Mouse (Mus musculus) liver, embryonic 16.5 days (tissue): ENCODE data around the gene Zdhhc12. TPM values are rescaled to one million over a fixed set of nuclear protein-coding genes. Genes with fewer than 3 reads are reported as not detected.

ENCODE experiments used
- ATAC-seq: fragments of 200-750 bp; cut with Nextera tagmentation; 2 replicates; pipeline ENCODE4 v1.8.0; 2017; ENCODE audit warnings: low read depth, mild to moderate bottlenecking, moderate number of reproducible peaks, moderate library complexity
- H3K27ac ChIP-seq: fragments of 300-500 bp; sonication (generic); 2 replicates; pipeline ENCODE4 v1.5.1; 2014; ENCODE audit warnings: mild to moderate bottlenecking, low read length
- H3K27me3 ChIP-seq: fragments of 300-500 bp; sonication (generic); 2 replicates; pipeline ENCODE4 v1.6.1; 2014; ENCODE audit warnings: low read depth, low read length, mixed read lengths; ENCODE audit not compliant: control insufficient read depth, insufficient read depth
- H3K36me3 ChIP-seq: fragments of 300-500 bp; sonication (generic); 2 replicates; pipeline ENCODE4 v1.6.1; 2014; ENCODE audit warnings: mild to moderate bottlenecking; ENCODE audit not compliant: control insufficient read depth, insufficient read depth
- H3K4me1 ChIP-seq: fragments of 300-500 bp; sonication (generic); 2 replicates; pipeline ENCODE4 v1.6.1; 2014; ENCODE audit warnings: low read depth, low read length, mixed read lengths; ENCODE audit not compliant: control insufficient read depth
- H3K4me2 ChIP-seq: fragments of 300-500 bp; sonication (generic); 2 replicates; pipeline ENCODE4 v1.6.1; 2014; ENCODE audit warnings: low read depth, low read length, mixed read lengths
- H3K4me3 ChIP-seq: fragments of 300-500 bp; sonication (generic); 2 replicates; pipeline ENCODE4 v1.5.1; 2014; ENCODE audit warnings: low read depth, mild to moderate bottlenecking, low read length
- H3K9ac ChIP-seq: fragments of 300-500 bp; sonication (generic); 2 replicates; pipeline ENCODE4 v1.6.1; 2014; ENCODE audit warnings: low read depth, low read length
- H3K9me3 ChIP-seq: fragments of 300-500 bp; sonication (generic); replicated peaks from 2 replicates; pipeline ENCODE4 v1.6.1; 2016; ENCODE audit warnings: low read length; ENCODE audit not compliant: control insufficient read depth
- WGBS: fragments of 180-500 bp; shearing (Covaris S2); extraction: QIAGEN DNeasy Blood & Tissue Kit; methylation state at CpG from one replicate; pipeline ENCODE4 v1.1.7; 2014; ENCODE audit not compliant: insufficient replicate concordance; 5-methylcytosine and 5-hydroxymethylcytosine counted together
- polyA plus RNA-seq: library from polyadenylated mRNA; unstranded; fragments of >200 nt; fragmentation: Nextera tagmentation; extraction: Ambion mirVana; gene quantifications from 2 replicates; pipeline ENCODE4 v1.2.1, GENCODE M21; 2015

Zdhhc12 gene
- polyA plus RNA-seq, 1 experiment from 2014 or later = 18.7 TPM

DNA sequence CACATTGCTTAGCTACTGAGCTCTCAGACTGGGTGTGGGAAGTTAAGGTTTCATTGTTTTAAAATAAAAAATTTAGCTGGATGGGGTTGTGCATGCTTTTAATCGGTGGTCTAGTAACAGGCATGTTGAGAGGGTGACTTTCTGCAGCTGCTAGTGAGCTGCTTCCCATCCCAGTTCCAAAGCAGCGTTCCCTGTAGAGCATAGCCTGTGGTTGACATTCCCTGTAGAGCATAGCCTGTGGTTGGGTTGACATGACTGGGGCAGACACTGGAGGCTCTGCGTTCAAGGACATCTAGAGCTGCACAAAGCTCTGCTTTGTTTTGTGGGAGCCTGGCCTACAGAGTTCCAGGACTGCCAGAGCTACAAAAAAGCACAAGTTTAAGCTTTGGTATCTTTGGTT is 20.2 kb downstream of the Zdhhc12 start:
- ATAC-seq = no peak
- no peak overlapping the region for H3K4me2 ChIP-seq
- H3K9ac ChIP-seq = no peak overlapping the region
- peaks cover 19% of the 10 kb centered on the region for H3K36me3 ChIP-seq
- no peaks in the 10 kb centered on the region for H3K27me3 ChIP-seq
- H3K4me1 ChIP-seq = peaks cover 14% of the 10 kb centered on the region
- WGBS = 69% methylated on average over 3 of the region's 3 CpGs
- no peak overlapping the region for H3K4me3 ChIP-seq
- no peaks in the 10 kb centered on the region for H3K9me3 ChIP-seq
- H3K27ac ChIP-seq = no peak overlapping the region

DNA sequence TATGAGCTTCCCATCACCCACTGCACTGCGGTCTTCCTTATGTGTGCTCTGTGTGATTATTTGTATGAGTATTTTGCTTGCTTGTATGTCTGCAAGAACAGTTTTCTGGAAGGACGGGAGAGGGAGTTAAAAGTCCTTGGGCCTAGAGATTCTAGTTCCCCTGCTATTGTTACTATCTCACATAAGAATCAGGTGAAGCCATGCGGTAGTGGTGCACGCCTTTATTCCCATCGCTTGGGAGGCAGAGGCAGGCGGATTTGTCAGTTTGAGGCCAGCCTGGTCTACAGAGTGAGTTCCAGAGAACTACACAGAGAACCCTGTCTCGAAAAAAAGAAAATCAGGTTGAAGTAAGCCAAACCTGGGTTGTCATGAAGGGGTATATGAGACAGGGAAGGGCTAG is 20.6 kb downstream of the Zdhhc12 start:
- no peak overlapping the region for H3K4me2 ChIP-seq
- H3K9me3 ChIP-seq = no peaks in the 10 kb centered on the region
- no peak for ATAC-seq
- no peaks in the 10 kb centered on the region for H3K27me3 ChIP-seq
- 58% methylated on average over 7 of the region's 7 CpGs for WGBS
- H3K36me3 ChIP-seq = peaks cover 19% of the 10 kb centered on the region
- H3K27ac ChIP-seq = no peak overlapping the region
- H3K4me1 ChIP-seq = peaks cover 11% of the 10 kb centered on the region
- no peak overlapping the region for H3K4me3 ChIP-seq
- H3K9ac ChIP-seq = no peak overlapping the region

DNA sequence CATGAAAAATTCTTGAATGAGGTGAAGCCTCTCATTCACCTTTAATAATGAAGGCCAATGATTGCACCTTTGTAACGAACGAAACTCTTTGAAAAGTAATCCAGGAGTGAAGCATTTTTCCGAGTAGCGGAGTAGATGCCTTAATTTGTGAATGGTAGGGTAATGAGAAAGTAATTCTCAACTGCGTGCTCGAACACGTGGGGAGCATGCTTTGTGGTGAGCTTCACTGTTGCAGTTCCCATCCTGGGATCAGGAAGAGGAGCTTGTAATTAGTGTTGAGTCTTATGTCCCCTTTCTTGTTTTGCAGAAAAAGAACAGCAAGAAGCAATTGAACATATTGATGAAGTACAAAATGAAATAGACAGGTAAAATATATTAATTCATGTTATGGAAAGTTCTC is 25.5 kb downstream of the Zdhhc12 start:
- WGBS = 18% methylated on average over 7 of the region's 7 CpGs

DNA sequence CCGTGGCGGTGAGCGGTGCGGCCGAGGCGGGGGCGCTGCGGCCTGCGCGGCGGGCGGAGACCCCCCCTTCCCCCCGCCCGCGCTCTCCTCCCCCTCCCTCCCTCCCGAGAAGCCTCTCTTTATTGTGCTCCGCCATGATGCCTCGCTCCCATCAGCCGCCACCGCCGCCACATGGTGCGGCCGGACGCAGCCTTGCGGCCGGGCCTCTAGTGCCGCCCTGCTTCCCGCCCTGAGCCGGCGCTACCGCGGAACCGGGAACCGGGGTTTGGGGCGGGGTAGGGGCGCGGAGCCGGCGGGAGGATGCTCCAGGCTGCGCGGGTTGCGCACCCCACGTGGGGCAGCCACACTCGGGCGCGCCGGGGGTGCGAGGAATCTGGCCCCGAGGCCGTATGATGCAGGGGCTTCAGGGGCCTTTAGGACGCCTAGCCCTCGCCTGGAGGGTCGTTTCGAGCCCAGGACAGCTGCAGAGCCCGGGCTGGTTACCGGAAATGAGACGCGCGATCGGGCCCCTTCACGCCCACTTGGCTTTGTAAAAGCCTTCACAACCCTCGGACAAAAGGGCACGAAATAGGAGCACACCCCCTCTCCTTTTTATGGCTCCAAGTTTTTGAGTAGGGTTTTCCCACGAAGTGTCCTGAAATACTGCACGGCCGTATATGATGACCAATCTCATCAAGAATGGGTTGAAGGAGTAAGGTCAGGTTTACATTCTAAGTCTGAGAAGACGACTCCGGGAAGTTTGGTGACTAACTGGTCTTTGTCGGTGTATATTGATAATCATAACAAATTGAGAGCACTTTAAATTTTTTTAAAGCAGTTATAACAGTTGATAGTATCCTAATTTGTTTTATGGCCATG is 26.2 kb downstream of the Zdhhc12 start:
- H3K4me1 ChIP-seq = peaks cover 36% of the 10 kb centered on the region
- peak overlapping the region; percentile 92 for H3K9ac ChIP-seq
- H3K4me3 ChIP-seq = peak overlapping the region; percentile 98
- WGBS = under 1% methylated on average over 44 of the region's 69 CpGs
- peak overlapping the region; percentile 90 for H3K4me2 ChIP-seq
- no peak for ATAC-seq
- no peaks in the 10 kb centered on the region for H3K27me3 ChIP-seq
- no peaks in the 10 kb centered on the region for H3K9me3 ChIP-seq
- H3K36me3 ChIP-seq = peaks cover 19% of the 10 kb centered on the region
- H3K27ac ChIP-seq = peak overlapping the region; percentile 94

More for the DNA sequence above, 25.5 kb downstream of the Zdhhc12 start:
- H3K9ac ChIP-seq = peak overlapping the region; percentile 92
- peaks cover 31% of the 10 kb centered on the region for H3K4me1 ChIP-seq
- no peaks in the 10 kb centered on the region for H3K27me3 ChIP-seq
- no peak for ATAC-seq
- no peaks in the 10 kb centered on the region for H3K9me3 ChIP-seq
- H3K27ac ChIP-seq = no peak overlapping the region
- H3K36me3 ChIP-seq = peaks cover 19% of the 10 kb centered on the region
- H3K4me3 ChIP-seq = peak overlapping the region; percentile 98
- peak overlapping the region; percentile 90 for H3K4me2 ChIP-seq

DNA sequence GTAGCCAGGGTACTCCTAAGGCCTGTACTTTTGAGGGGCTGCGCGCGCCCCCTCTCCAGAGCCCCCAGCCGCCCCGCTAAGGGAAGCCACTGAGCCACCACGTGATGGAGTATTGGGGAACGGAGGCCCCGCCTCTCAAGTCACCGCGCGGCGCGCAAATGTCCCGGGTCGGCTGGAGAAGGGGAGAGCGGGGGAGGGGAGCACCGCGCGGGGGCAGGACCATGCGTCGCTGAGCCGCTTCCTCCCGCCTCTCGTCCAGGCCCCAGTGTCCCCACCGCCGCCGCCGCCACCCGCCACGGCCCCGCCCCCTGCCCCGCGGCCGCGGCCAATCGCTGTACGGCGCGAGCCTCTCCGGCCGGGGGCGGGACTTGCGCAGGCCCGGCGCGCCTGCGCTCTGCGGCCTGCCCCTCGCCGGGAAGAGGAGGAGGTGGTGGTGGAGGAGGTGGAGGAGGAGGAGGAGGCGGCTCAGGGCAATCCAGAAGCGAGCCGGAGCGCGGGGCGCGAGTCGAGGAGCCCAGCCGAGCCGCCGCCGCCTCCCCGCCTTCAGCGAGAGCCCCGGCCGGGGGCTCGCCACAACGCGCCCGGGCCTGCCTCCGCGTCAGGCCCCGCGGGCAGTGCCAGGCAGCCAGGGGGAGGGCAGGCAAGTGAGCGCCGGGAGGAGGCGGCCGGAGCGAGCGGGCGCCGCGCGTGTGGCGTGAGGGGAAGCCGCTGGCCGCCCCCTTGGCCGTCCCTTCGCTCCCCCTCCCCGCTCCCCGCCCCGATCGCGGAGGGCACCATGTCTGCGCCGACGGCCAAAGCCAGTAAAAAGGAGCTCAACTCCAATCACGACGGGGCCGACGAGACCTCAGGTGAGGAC is 27.2 kb downstream of the Zdhhc12 start:
- peak overlapping the region; percentile 98 for H3K4me3 ChIP-seq

DNA sequence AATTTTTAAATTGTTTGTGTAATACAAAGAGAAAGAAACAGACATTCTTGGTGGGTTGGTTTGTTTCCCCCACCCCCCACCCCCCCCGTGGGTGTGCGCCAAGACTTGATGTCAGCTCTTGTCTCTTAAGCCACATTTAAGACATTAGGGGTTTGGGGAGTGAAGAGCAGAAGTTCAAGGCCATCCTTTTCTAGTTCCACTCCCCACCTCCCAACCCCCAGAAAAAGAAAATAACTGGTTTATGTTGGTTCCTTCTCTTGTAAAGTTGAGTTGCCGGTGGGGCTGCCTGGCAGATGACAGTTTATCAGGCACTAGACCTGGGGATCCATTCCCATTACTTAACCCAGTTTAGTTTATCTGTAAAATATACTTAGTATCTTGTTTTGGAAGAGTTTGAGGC is 29.1 kb downstream of the Zdhhc12 start:
- Histone ChIP-seq H3K27ac (peak overlapping the region; percentile 92), H3K4me2 (peak overlapping the region; percentile 100), H3K27me3 (no peaks in the 10 kb centered on the region), H3K9ac (peak overlapping the region; percentile 81), H3K4me3 (peak overlapping the region; percentile 80), H3K9me3 (no peaks in the 10 kb centered on the region), H3K36me3 (peaks cover 7% of the 10 kb centered on the region; the same call in 1 of the 2 replicates), H3K4me1 (peaks cover 44% of the 10 kb centered on the region)
- WGBS = 12% methylated on average over 3 of the region's 3 CpGs
- ATAC-seq = no peak

More for the DNA sequence above, 27.2 kb downstream of the Zdhhc12 start:
- Histone ChIP-seq H3K4me2 (peak overlapping the region; percentile 91), H3K4me1 (peaks cover 43% of the 10 kb centered on the region), H3K9ac (peak overlapping the region; percentile 92), H3K27me3 (no peaks in the 10 kb centered on the region), H3K36me3 (peaks cover 19% of the 10 kb centered on the region), H3K9me3 (no peaks in the 10 kb centered on the region), H3K27ac (peak overlapping the region; percentile 94)
- under 1% methylated on average over 85 of the region's 101 CpGs for WGBS
- peak; percentile 91 for ATAC-seq

DNA sequence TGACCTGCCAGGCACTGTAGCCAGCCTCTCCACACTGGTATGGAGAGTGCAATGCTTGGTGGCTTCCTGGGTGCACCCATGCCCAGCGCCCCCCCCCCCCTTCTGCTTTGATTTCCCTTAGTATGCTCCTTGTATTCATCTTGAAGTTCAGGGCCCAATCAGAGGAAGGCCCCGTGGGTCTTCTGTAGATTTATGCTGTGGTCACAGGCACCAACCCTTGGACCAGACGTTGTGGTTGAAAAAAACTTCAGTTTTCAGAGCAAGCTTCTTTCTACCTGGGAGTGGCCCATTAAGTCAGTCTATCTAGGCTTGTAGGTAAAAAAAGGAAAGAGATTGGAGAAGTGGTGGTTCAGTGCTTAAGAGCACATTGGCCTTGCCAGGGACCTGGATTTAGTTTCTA is 29.7 kb downstream of the Zdhhc12 start:
- Histone ChIP-seq H3K27me3 (no peaks in the 10 kb centered on the region), H3K36me3 (peaks cover 3% of the 10 kb centered on the region; the same call in 1 of the 2 replicates), H3K4me1 (peaks cover 44% of the 10 kb centered on the region), H3K4me2 (peak overlapping the region; percentile 100), H3K4me3 (peak overlapping the region; percentile 80), H3K9ac (peak overlapping the region; percentile 81), H3K9me3 (no peaks in the 10 kb centered on the region), H3K27ac (peak overlapping the region; percentile 92)
- ATAC-seq = no peak
- 7% methylated on average over 3 of the region's 3 CpGs for WGBS

DNA sequence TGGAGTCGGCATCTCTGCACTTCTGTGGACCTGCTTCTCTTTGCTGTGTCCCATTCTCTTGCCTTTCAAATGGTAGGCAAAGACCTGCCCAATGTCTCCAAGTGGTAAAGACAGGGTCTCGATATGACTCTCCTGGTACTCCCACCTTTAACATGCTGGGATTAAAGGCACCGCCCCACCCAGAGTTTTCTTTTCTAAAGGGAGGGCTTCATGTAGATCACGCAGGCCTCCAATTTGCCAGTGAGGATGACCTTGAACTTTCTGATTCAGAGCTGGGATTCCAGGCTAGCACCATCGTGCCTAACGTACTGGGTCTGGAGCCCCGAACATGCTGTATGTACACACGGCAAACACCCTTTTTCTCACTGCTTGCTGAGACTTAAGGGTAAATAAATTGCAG is 30.2 kb downstream of the Zdhhc12 start:
- Histone ChIP-seq H3K9ac (peak overlapping the region; percentile 81), H3K4me3 (peak overlapping the region; percentile 80), H3K4me2 (peak overlapping the region; percentile 100), H3K27me3 (no peaks in the 10 kb centered on the region), H3K27ac (peak overlapping the region; percentile 92), H3K4me1 (peaks cover 44% of the 10 kb centered on the region), H3K9me3 (no peaks in the 10 kb centered on the region), H3K36me3 (no peaks in the 10 kb centered on the region)
- no peak for ATAC-seq
- WGBS = under 1% methylated on average over 8 of the region's 8 CpGs
